In genomic region chr11:116581376-116581814, GRCm38 (mm10) we compare ENCODE assay signal across 8 mouse cellular contexts. TPM values are rescaled to one million over a fixed set of nuclear protein-coding genes. Genes with fewer than 3 reads are reported as not detected.
DNase-seq lines count a peak whose midpoint lies in the region; ATAC-seq lines count a peak whose summit lies in the region.

Gene Ube2o (minus strand): TSS chr11:116581447.

- 2% methylated on average over 41 of the region's 51 CpGs for WGBS in hindbrain, embryonic 12.5 days

- H3K27ac ChIP-seq in hindbrain, embryonic 12.5 days, result peak within 1 kb of the TSS; percentile 93

- H3K9ac ChIP-seq in hindbrain, embryonic 12.5 days, result peak within 1 kb of the TSS; percentile 92

- DNase-seq in R1 (ENCODE audit: low read depth, low spot score), result peak; percentile 91
- peak; percentile 95 for DNase-seq in cerebellum, postnatal 10 days
- DNase-seq in frontal cortex, postnatal 14 days (ENCODE audit: low spot score in 2 of 2), result peak; percentile 76 to 80
- DNase-seq in layer of hippocampus, postnatal 14 days (ENCODE audit: low spot score in 2 of 2), result peak; percentile 80 to 84
- peak; percentile 91 for DNase-seq in lung, postnatal 10 days
- DNase-seq in retina, embryonic 14.5 days (ENCODE audit: low spot score), result peak; percentile 95
- DNase-seq in thymus, postnatal 36 days, result peak; percentile 89 to 90

- H3K9me3 ChIP-seq in hindbrain, embryonic 12.5 days (replicated peaks), result no peaks in the 10 kb centered on the region

- ATAC-seq in hindbrain, embryonic 12.5 days (ENCODE audit: low FRiP score), result peak; percentile 85

- peak within 1 kb of the TSS; percentile 96 for H3K4me3 ChIP-seq in hindbrain, embryonic 12.5 days

- H3K27me3 ChIP-seq in hindbrain, embryonic 12.5 days, result no peaks in the 10 kb centered on the region

- H3K4me1 ChIP-seq in hindbrain, embryonic 12.5 days, result peaks cover 29% of the 10 kb centered on the region

- no peaks in the 10 kb centered on the region for H3K36me3 ChIP-seq in hindbrain, embryonic 12.5 days

- peak within 1 kb of the TSS; percentile 54 for H3K4me2 ChIP-seq in hindbrain, embryonic 12.5 days (replicated peaks)

RNA-seq across cellular contexts. Expression of gene Ube2o, which starts in this region (rescaled TPM):
- 23.6 and 27.6 TPM in 2 replicates for polyA plus RNA-seq in hindbrain, embryonic 12.5 days (2016; fragmentation: Nextera tagmentation; extraction: Ambion mirVana)
- 100 to 1,000 TPM; 104 to 108 TPM for total RNA-seq in layer of hippocampus, postnatal 14 days (2021)

Comparison
In these comparisons a context has a peak if more than half of its experiments do, and no peak if none do; other contexts are left out.
1. Peak in every context shown above with its lines: DNase-seq, ATAC-seq, H3K4me3 ChIP-seq and H3K27ac ChIP-seq.